Mouse (Mus musculus) liver, adult 2 months (tissue): ENCODE measurements at regions not wholly inside any gene's neighbourhood (a gene's known extent, or its start where the extent isn't known, plus 50 kb on each side); places are given as distances from the start of the nearest gene placed in this dataset.

Source experiments
- CTCF ChIP-seq: fragments of 200-500 bp; IDR thresholded peaks from 2 replicates; pipeline ENCODE4 v1.5.1; 2011; ENCODE audit warnings: low read depth, low read length, control low read depth
- POLR2A ChIP-seq: fragments of 200-500 bp; IDR thresholded peaks from 2 replicates; pipeline ENCODE4 v1.6.1; 2011; ENCODE audit warnings: low read length, control low read depth; ENCODE audit not compliant: insufficient read depth; ENCODE audit errors: extremely low read depth

GRCm38 (mm10) chr11:114152716-114153115 lies 85.9 kb upstream of the Sdk2 start:
- TF ChIP-seq POLR2A (no peak), CTCF (no peak)
